Mouse (Mus musculus) liver, adult (tissue): ENCODE measurements around the gene Etfa.

Experiments used
- GATA4 ChIP-seq: IDR thresholded peaks from 2 replicates; pipeline ENCODE4 v1.6.1; 2014; ENCODE audit warnings: mild to moderate bottlenecking, low read length; ENCODE audit not compliant: insufficient replicate concordance

Etfa gene

GRCm38 (mm10) chr9:55408851-55409250 lies 103.2 kb downstream of the Etfa start:
- TF ChIP-seq GATA4 = no peak

- TF ChIP-seq GATA4 = no peak
Measured at GRCm38 (mm10) chr9:55406773-55407172, 105.3 kb downstream of the Etfa start.

GRCm38 (mm10) chr9:55404976-55405702 lies 106.9 kb downstream of the Etfa start:
- no peak for TF ChIP-seq GATA4
